Mouse (Mus musculus): Measurements from ENCODE around the gene Rcc1.

GRCm38 (mm10) chr4:132385771-132386410 is 32.5 kb upstream of the Rcc1 start:
- no peak for TF ChIP-seq CTCF (IDR thresholded peaks at IDR 0.05; ENCODE audit: extremely low read depth, insufficient read depth, insufficient read length, insufficient replicate concordance)
- no peak for TF ChIP-seq POLR2A (IDR thresholded peaks at IDR 0.05; ENCODE audit: low read depth, low read length)

Measured in spleen, adult 2 months (tissue).